34 mouse cellular contexts compared by ENCODE assay signal in the genomic region with DNA sequence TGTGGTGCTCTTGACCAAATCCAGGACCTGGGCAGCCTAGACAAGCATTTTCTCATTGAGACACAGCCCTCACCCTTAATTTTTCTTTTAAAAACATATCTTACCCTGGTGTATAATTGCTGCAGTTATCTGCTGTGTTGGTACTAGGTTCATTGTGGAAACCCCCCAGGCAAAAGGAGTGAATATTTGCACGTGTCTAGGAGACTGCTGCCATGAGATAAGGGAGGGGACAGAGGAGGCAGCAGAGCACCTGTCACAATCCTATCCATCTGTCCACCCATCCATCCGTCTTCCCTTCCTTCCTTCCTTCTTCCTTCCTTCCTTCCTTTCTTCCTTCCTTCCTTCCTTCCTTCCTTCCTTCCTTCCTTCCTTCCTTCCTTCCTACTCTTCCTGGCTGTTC. TPM values are rescaled to one million over a fixed set of nuclear protein-coding genes. Genes with fewer than 3 reads are reported as not detected.
DNase-seq lines count a peak whose midpoint lies in the region; ATAC-seq lines count a peak whose summit lies in the region.
"Had no signal": no experiment of that assay in that cellular context is flagged by ENCODE, and none has a peak within 500 bp of the region (broad histone marks: within the 10 kb centered on the region; RNA-seq: fewer than 3 reads in every experiment).

No protein-coding gene starts in this region.

- 18% methylated on average over 2 of the region's 2 CpGs for WGBS in liver, embryonic 11.5 days
- 7% methylated on average over 2 of the region's 2 CpGs for WGBS in liver, embryonic 12.5 days (ENCODE audit: insufficient replicate concordance)
- 13% methylated on average over 2 of the region's 2 CpGs for WGBS in liver, embryonic 15.5 days (ENCODE audit: insufficient replicate concordance)
- 70% methylated on average over 2 of the region's 2 CpGs for WGBS in midbrain, embryonic 16.5 days

- H3K27ac ChIP-seq in liver, embryonic 11.5 days (ENCODE audit: low read depth, low read length), result no peak overlapping the region
- peak overlapping the region; percentile 58; the same call in 1 of the 2 replicates for H3K27ac ChIP-seq in liver, embryonic 12.5 days
- peak overlapping the region; percentile 33; the same call in 1 of the 2 replicates for H3K27ac ChIP-seq in liver, embryonic 15.5 days (replicated peaks)
- H3K27ac ChIP-seq in midbrain, embryonic 16.5 days (ENCODE audit: low read length), result no peak overlapping the region
- H3K27ac ChIP-seq: embryonic facial prominence, embryonic 10.5 days; embryonic facial prominence, embryonic 13.5 days; forebrain, embryonic 10.5 days; forebrain, embryonic 13.5 days; heart, adult 2 months; heart, embryonic 10.5 days; heart, embryonic 13.5 days; hindbrain, embryonic 14.5 days had no signal

- peak; percentile 88 for ATAC-seq in liver, embryonic 11.5 days (replicated peaks; ENCODE audit: low FRiP score)
- ATAC-seq in liver, embryonic 12.5 days, result peak; percentile 92
- ATAC-seq in liver, embryonic 15.5 days (ENCODE audit: insufficient read depth), result peak; percentile 85
- peak; percentile 68 for ATAC-seq in megakaryocyte progenitor cell, adult 5-6 weeks (replicated peaks; ENCODE audit: poor library complexity)
- ATAC-seq in midbrain, embryonic 16.5 days, result no peak
- ATAC-seq: forebrain, embryonic 13.5 days; forebrain, embryonic 16.5 days; Patski had no signal

- no peak for DNase-seq in liver, embryonic 11.5 days (ENCODE audit: low spot score)
- DNase-seq in liver, result no peak
- DNase-seq in cerebellum, postnatal 25 days, result no peak
- no peak for DNase-seq in lung, postnatal 4 days
- DNase-seq: adrenal gland, postnatal 10 days; adrenal gland, postnatal 36 days; cerebellum, adult 11 months; cerebellum, adult 2 months; cerebellum, adult 9-11 months; cerebellum, postnatal 36 days; embryo, embryonic 11 days; gastrocnemius, postnatal 10 days; gastrocnemius, postnatal 36 days; heart, adult 2 months; heart, postnatal 14 days; heart, postnatal 4 days had no signal

- H3K4me1 ChIP-seq in liver, embryonic 11.5 days (replicated peaks; ENCODE audit: control insufficient read depth, insufficient read depth, low read length), result peaks cover 14% of the 10 kb centered on the region
- H3K4me1 ChIP-seq in liver, embryonic 12.5 days, result peaks cover 45% of the 10 kb centered on the region
- peaks cover 39% of the 10 kb centered on the region for H3K4me1 ChIP-seq in liver, embryonic 15.5 days (replicated peaks)
- H3K4me1 ChIP-seq in midbrain, embryonic 16.5 days (ENCODE audit: control insufficient read depth, insufficient read depth, low read length), result no peaks in the 10 kb centered on the region
- H3K4me1 ChIP-seq: embryonic facial prominence, embryonic 10.5 days; embryonic facial prominence, embryonic 13.5 days; forebrain, embryonic 10.5 days; forebrain, embryonic 13.5 days; heart, embryonic 10.5 days had no signal

- H3K4me3 ChIP-seq in liver, embryonic 11.5 days (ENCODE audit: low read depth, low read length), result no peak overlapping the region
- H3K4me3 ChIP-seq in liver, embryonic 12.5 days, result no peak overlapping the region
- H3K4me3 ChIP-seq in liver, embryonic 15.5 days (replicated peaks), result no peak overlapping the region
- H3K4me3 ChIP-seq in midbrain, embryonic 16.5 days (ENCODE audit: low read depth, low read length), result no peak overlapping the region
- H3K4me3 ChIP-seq: embryonic facial prominence, embryonic 10.5 days; embryonic facial prominence, embryonic 13.5 days; forebrain, embryonic 10.5 days; forebrain, embryonic 13.5 days; heart, adult 2 months; heart, embryonic 10.5 days; heart, embryonic 13.5 days had no signal

- no peak overlapping the region for H3K9ac ChIP-seq in liver, embryonic 11.5 days (ENCODE audit: low read depth, low read length)
- H3K9ac ChIP-seq in liver, embryonic 12.5 days, result no peak overlapping the region
- H3K9ac ChIP-seq in liver, embryonic 15.5 days, result no peak overlapping the region
- H3K9ac ChIP-seq in midbrain, embryonic 16.5 days (ENCODE audit: low read depth, low read length), result no peak overlapping the region
- H3K9ac ChIP-seq: embryonic facial prominence, embryonic 13.5 days; forebrain, embryonic 13.5 days; heart, embryonic 13.5 days; hindbrain, embryonic 14.5 days had no signal

- no peaks in the 10 kb centered on the region for H3K27me3 ChIP-seq in liver, embryonic 11.5 days (replicated peaks; ENCODE audit: control insufficient read depth, insufficient read depth, low read length)
- no peaks in the 10 kb centered on the region for H3K27me3 ChIP-seq in liver, embryonic 12.5 days (replicated peaks)
- no peaks in the 10 kb centered on the region for H3K27me3 ChIP-seq in liver, embryonic 15.5 days
- H3K27me3 ChIP-seq in midbrain, embryonic 16.5 days (ENCODE audit: control insufficient read depth, insufficient read depth, low read depth, low read length), result no peaks in the 10 kb centered on the region
- H3K27me3 ChIP-seq: embryonic facial prominence, embryonic 13.5 days; forebrain, embryonic 13.5 days; heart, embryonic 13.5 days; Patski had no signal

- H3K9me3 ChIP-seq in liver, embryonic 11.5 days (ENCODE audit: control insufficient read depth, low read length), result no peaks in the 10 kb centered on the region
- H3K9me3 ChIP-seq in liver, embryonic 12.5 days (replicated peaks), result no peaks in the 10 kb centered on the region; the same call in 1 of the 2 replicates
- H3K9me3 ChIP-seq in liver, embryonic 15.5 days (replicated peaks), result no peaks in the 10 kb centered on the region
- H3K9me3 ChIP-seq in midbrain, embryonic 16.5 days (replicated peaks; ENCODE audit: control insufficient read depth, low read length, poor library complexity, severe bottlenecking), result no peaks in the 10 kb centered on the region
- H3K9me3 ChIP-seq: embryonic facial prominence, embryonic 13.5 days; forebrain, embryonic 10.5 days; forebrain, embryonic 13.5 days; heart, embryonic 10.5 days had no signal

- H3K4me2 ChIP-seq in liver, embryonic 11.5 days, result no peak overlapping the region
- H3K4me2 ChIP-seq in liver, embryonic 12.5 days, result 0 out of 2 replicates have a peak overlapping the region, but pooled peaks have one; percentile 2
- no peak overlapping the region for H3K4me2 ChIP-seq in liver, embryonic 15.5 days
- H3K4me2 ChIP-seq in midbrain, embryonic 16.5 days (ENCODE audit: low read length), result no peak overlapping the region
- H3K4me2 ChIP-seq: embryonic facial prominence, embryonic 13.5 days; forebrain, embryonic 13.5 days; heart, embryonic 13.5 days; hindbrain, embryonic 14.5 days had no signal

- no peaks in the 10 kb centered on the region for H3K36me3 ChIP-seq in liver, embryonic 11.5 days (ENCODE audit: control insufficient read depth, insufficient read depth, low read length)
- no peaks in the 10 kb centered on the region for H3K36me3 ChIP-seq in liver, embryonic 12.5 days
- no peaks in the 10 kb centered on the region for H3K36me3 ChIP-seq in liver, embryonic 15.5 days (replicated peaks)
- no peaks in the 10 kb centered on the region for H3K36me3 ChIP-seq in midbrain, embryonic 16.5 days (ENCODE audit: control insufficient read depth, insufficient read depth, low read length)
- H3K36me3 ChIP-seq: embryonic facial prominence, embryonic 10.5 days; embryonic facial prominence, embryonic 13.5 days; forebrain, embryonic 10.5 days; heart, embryonic 10.5 days; heart, embryonic 13.5 days had no signal

RNA-seq across cellular contexts. Expression of a gene that starts 9.9 kb away (rescaled TPM):
- 52.9 and 54.6 TPM in 2 replicates for polyA plus RNA-seq in liver, embryonic 11.5 days (2014; fragmentation: Nextera tagmentation; extraction: Ambion mirVana)
- polyA plus RNA-seq in liver, embryonic 12.5 days (2016; fragmentation: Nextera tagmentation; extraction: Ambion mirVana), result 35.4 and 35.8 TPM in 2 replicates
- polyA plus RNA-seq in liver, embryonic 15.5 days (2015; fragmentation: Nextera tagmentation; extraction: Ambion mirVana), result 16.4 and 18.0 TPM in 2 replicates
- total RNA-seq in megakaryocyte progenitor cell, adult 5-6 weeks (2015), result 60.7 and 77.0 TPM in 2 replicates
- total RNA-seq in megakaryocyte progenitor cell, adult 5-6 weeks (2017), result 66.6 and 76.2 TPM in 2 replicates
- polyA plus RNA-seq in midbrain, embryonic 16.5 days (2015; fragmentation: Nextera tagmentation; extraction: Ambion mirVana), result 15.3 and 16.0 TPM in 2 replicates

RNA-seq across cellular contexts. Expression of a gene that starts 10.2 kb away (rescaled TPM):
- 0.38 and 0.51 TPM in 2 replicates for polyA plus RNA-seq in liver, embryonic 11.5 days (2014; fragmentation: Nextera tagmentation; extraction: Ambion mirVana)
- polyA plus RNA-seq in liver, embryonic 12.5 days (2016; fragmentation: Nextera tagmentation; extraction: Ambion mirVana), result 0.45 and 0.61 TPM in 2 replicates
- 0.14 TPM in 2 replicates for polyA plus RNA-seq in liver, embryonic 15.5 days (2015; fragmentation: Nextera tagmentation; extraction: Ambion mirVana)
- 0.29 TPM in 1 of 2 replicates, not detected in the other for total RNA-seq in megakaryocyte progenitor cell, adult 5-6 weeks (2015)
- total RNA-seq in megakaryocyte progenitor cell, adult 5-6 weeks (2017), result 0.88 TPM in 1 of 2 replicates, not detected in the other
- polyA plus RNA-seq in midbrain, embryonic 16.5 days (2015; fragmentation: Nextera tagmentation; extraction: Ambion mirVana), result not detected in 2 replicates
- total RNA-seq: adrenal gland, adult 18-20 months; adrenal gland, postnatal 10 days; adrenal gland, postnatal 36 days; gastrocnemius, adult 18-20 months; gastrocnemius, postnatal 10 days; gastrocnemius, postnatal 36 days; granulocyte monocyte progenitor cell, adult 5-6 weeks; heart, adult 2 months; heart, postnatal 14 days; heart, postnatal 4 days had no signal
- polyA plus RNA-seq: cerebellum, adult 2 months; cortical plate, adult 2 months; forebrain, embryonic 13.5 days; forebrain, embryonic 16.5 days; heart, adult 2 months; heart, embryonic 13.5 days; heart, embryonic 16.5 days; hindbrain, embryonic 14.5 days had no signal

Comparison
In these comparisons a context has a peak if more than half of its experiments do, and no peak if none do; other contexts are left out.
1. H3K27ac ChIP-seq: peak in liver, embryonic 12.5 days (single experiment) and liver, embryonic 15.5 days (single experiment); none in liver, embryonic 11.5 days (single experiment) and midbrain, embryonic 16.5 days (single experiment).